Mouse (Mus musculus) adrenal gland (tissue): ENCODE data around the gene Vmn1r69.

Experiments used
- intact Hi-C: fragments of 180-260 bp; cut with DNase I; formaldehyde crosslinking; loops from one replicate; pipeline ENCODE4 v1.15.1; 2025
- long read RNA-seq, 2 experiments: library from polyadenylated mRNA; unstranded; transcript quantifications; one replicate each; pipeline ENCODE4 v2.0.0; 2020; ENCODE audit warnings: borderline replicate concordance in 1 of 2; ENCODE audit not compliant: insufficient replicate concordance in 1 of 2

Vmn1r69 gene
- long read RNA-seq, experiment 1 = 0 reads
- long read RNA-seq, experiment 2 = 0 reads

- intact Hi-C loops = no loop called here
These were observed at the start of gene Vmn1r69 for GRCm38 (mm10) chr7:10613559-10613958. Gene Vmn1r69 (minus strand): TSS chr7:10613659.

GRCm38 (mm10) chr7:10631232-10631631 lies 17.8 kb upstream of the Vmn1r69 start, which contains the start of gene Vmn1r70:
Gene Vmn1r70 (plus strand): TSS chr7:10631532.
- intact Hi-C loops = no loop called here

- intact Hi-C loops = no loop called here
These were observed 55.1 kb downstream of the Vmn1r69 start, which contains the start of gene Vmn1r68 for GRCm38 (mm10) chr7:10558385-10558784. Gene Vmn1r68 (minus strand): TSS chr7:10558485.
